Mouse (Mus musculus) heart, postnatal 36 days (tissue): ENCODE results near the gene Cdk10. TPM values are rescaled to one million over a fixed set of nuclear protein-coding genes. Genes with fewer than 3 reads are reported as not detected.
"Not testable (repeated sequence)": the region's sequence is repeated elsewhere in the genome, so short reads cannot be mapped to it uniquely, and the experiment has no call there.

Source experiments
- DNase-seq, 2 experiments: peaks; one replicate each; pipeline ENCODE4 v3.0.0; 2021 to 2022
- intact Hi-C: fragments of 180-260 bp; cut with DNase I; formaldehyde crosslinking; loops from one replicate; pipeline ENCODE4 v1.15.1; 2025
- total RNA-seq, 2 experiments: library from RNA; stranded (reverse); gene quantifications; 2 replicates each; pipeline ENCODE4 v1.2.3; 2021

The Cdk10 gene
- 10 to 100 TPM; 19.6 to 24.0 TPM for total RNA-seq

- peak; percentile 94 to 96 for DNase-seq
- intact Hi-C loops, result loop anchor here (10.0 kb wide), 1 partner anchor 750 kb away; the partner anchor contains the start of genes Ctu2 and Rnf166
Measured at GRCm38 (mm10) chr8:123224278-123225266, at the start of gene Cdk10. Gene Cdk10, plus strand, starts transcription at chr8:123224842.

GRCm38 (mm10) chr8:123181391-123181790 is 43.3 kb upstream of the Cdk10 start:
- intact Hi-C loops, result no loop called here
- DNase-seq, result peak; percentile 59 to 66

- intact Hi-C loops, result no loop called here
- peak; percentile 57 to 69 for DNase-seq
Measured at GRCm38 (mm10) chr8:123185566-123186409, 38.9 kb upstream of the Cdk10 start, which contains the start of gene Dpep1. Gene Dpep1, plus strand, starts transcription at chr8:123186242.

- intact Hi-C loops, result no loop called here
- no peak for DNase-seq
Measured at GRCm38 (mm10) chr8:123188006-123188405, 36.6 kb upstream of the Cdk10 start.

- intact Hi-C loops, result no loop called here
Measured at GRCm38 (mm10) chr8:123188841-123189240, 35.8 kb upstream of the Cdk10 start.

GRCm38 (mm10) chr8:123190678-123191077 is 34.0 kb upstream of the Cdk10 start:
- DNase-seq, result peak; percentile 65 to 78
- intact Hi-C loops, result loop anchor here (5.0 kb wide), 1 partner anchor 33 kb away; the partner anchor contains the start of gene Sult5a1

More at GRCm38 (mm10) chr8:123188841-123189240, 35.8 kb upstream of the Cdk10 start:
- no peak for DNase-seq

- DNase-seq, result no peak
- intact Hi-C loops, result loop anchor here (5.0 kb wide), 1 partner anchor 35 kb away; the partner anchor contains the start of gene Sult5a1
Measured at GRCm38 (mm10) chr8:123191908-123192307, 32.7 kb upstream of the Cdk10 start.

- DNase-seq, result no peak
- intact Hi-C loops, result loop anchor here (5.0 kb wide), 1 partner anchor 36 kb away; the partner anchor contains the start of gene Sult5a1
Measured at GRCm38 (mm10) chr8:123193771-123194170, 30.9 kb upstream of the Cdk10 start.

GRCm38 (mm10) chr8:123197016-123197415 is 27.6 kb upstream of the Cdk10 start:
- intact Hi-C loops, DNase-seq: not testable (repeated sequence)

GRCm38 (mm10) chr8:123199864-123200263 is 24.8 kb upstream of the Cdk10 start:
- intact Hi-C loops, result loop anchor here (5.0 to 10.0 kb wide), 2 partner anchors 295 to 363 kb away; no protein-coding TSS in a partner anchor
- DNase-seq, result no peak

GRCm38 (mm10) chr8:123202288-123202687 is 22.4 kb upstream of the Cdk10 start:
- intact Hi-C loops, result loop anchor here (1.0 to 10.0 kb wide), 3 partner anchors 96 to 365 kb away; no protein-coding TSS in a partner anchor
- peak; percentile 79 to 82 for DNase-seq

GRCm38 (mm10) chr8:123203571-123203970 is 21.1 kb upstream of the Cdk10 start:
- no peak for DNase-seq
- intact Hi-C loops, result loop anchor here (5.0 to 10.0 kb wide), 2 partner anchors 299 to 366 kb away; no protein-coding TSS in a partner anchor

- intact Hi-C loops, result no loop called here
Measured at GRCm38 (mm10) chr8:123211876-123212275, 12.8 kb upstream of the Cdk10 start.

GRCm38 (mm10) chr8:123212321-123213117 is 12.1 kb upstream of the Cdk10 start, which contains the start of the genes Chmp1a and Spata33:
Gene Chmp1a, minus strand, starts transcription at chr8:123212763.
Gene Spata33, plus strand, starts transcription at chr8:123212832.
- intact Hi-C loops, result no loop called here

More at GRCm38 (mm10) chr8:123211876-123212275, 12.8 kb upstream of the Cdk10 start:
- no peak for DNase-seq

GRCm38 (mm10) chr8:123213118-123213772 is 11.4 kb upstream of the Cdk10 start:
- no peak for DNase-seq
- intact Hi-C loops, result no loop called here

More at GRCm38 (mm10) chr8:123212321-123213117, 12.1 kb upstream of the Cdk10 start, which contains the start of the genes Chmp1a and Spata33:
- peak; percentile 83 to 91 for DNase-seq

GRCm38 (mm10) chr8:123215430-123215829 is 9.2 kb upstream of the Cdk10 start:
- no peak for DNase-seq
- intact Hi-C loops, result no loop called here

- DNase-seq, result no peak
- intact Hi-C loops, result loop anchor here (10.0 kb wide), 1 partner anchor 746 kb away; the partner anchor contains the start of genes Ctu2 and Rnf166
Measured at GRCm38 (mm10) chr8:123220917-123221316, 3.7 kb upstream of the Cdk10 start.

- no peak for DNase-seq
- intact Hi-C loops, result loop anchor here (10.0 kb wide), 1 partner anchor 754 kb away; the partner anchor contains the start of genes Ctu2 and Rnf166
Measured at GRCm38 (mm10) chr8:123228416-123228815, 3.8 kb downstream of the Cdk10 start.
